Mouse (Mus musculus): ENCODE measurements around the gene Krt28. TPM values are rescaled to one million over a fixed set of nuclear protein-coding genes. Genes with fewer than 3 reads are reported as not detected.

The Krt28 gene
- polyA plus RNA-seq (2012; ENCODE audit: insufficient read depth, low replicate concordance) = not detected in 2 replicates

GRCm38 (mm10) chr11:99374803-99375202, at the start of gene Krt28:
Krt28 (minus strand) TSS chr11:99374903.
- no peaks in the 10 kb centered on the region for H3K4me1 ChIP-seq
- TF ChIP-seq FLI1 (IDR thresholded peaks at IDR 0.05; ENCODE audit: low read length) (no peak), GATA1 (IDR thresholded peaks at IDR 0.05; ENCODE audit: borderline replicate concordance, low read length) (no peak)
- H3K27me3 ChIP-seq (replicated peaks) = peaks cover 2% of the 10 kb centered on the region
- no peak within 1 kb of the TSS for H3K4me3 ChIP-seq (replicated peaks)
- H3K9me3 ChIP-seq = peaks cover 4% of the 10 kb centered on the region; the same call in 1 of the 2 replicates
- H3K36me3 ChIP-seq (replicated peaks; ENCODE audit: low read length) = no peaks in the 10 kb centered on the region

GRCm38 (mm10) chr11:99422159-99422558, 47.5 kb upstream of the Krt28 start, which contains the start of gene Krt12:
Krt12 (minus strand) TSS chr11:99422259.
- no peaks in the 10 kb centered on the region for H3K36me3 ChIP-seq (replicated peaks; ENCODE audit: low read length)
- H3K4me1 ChIP-seq = 0 out of 2 replicates have a peak, but pooled peaks cover 3% of the 10 kb centered on the region
- TF ChIP-seq GATA1 (IDR thresholded peaks at IDR 0.05; ENCODE audit: borderline replicate concordance, low read length) (no peak), FLI1 (IDR thresholded peaks at IDR 0.05; ENCODE audit: low read length) (no peak)
- H3K27me3 ChIP-seq (replicated peaks) = peaks cover 4% of the 10 kb centered on the region
- no peaks in the 10 kb centered on the region for H3K9me3 ChIP-seq
- no peak within 1 kb of the TSS for H3K4me3 ChIP-seq (replicated peaks)

DNA sequence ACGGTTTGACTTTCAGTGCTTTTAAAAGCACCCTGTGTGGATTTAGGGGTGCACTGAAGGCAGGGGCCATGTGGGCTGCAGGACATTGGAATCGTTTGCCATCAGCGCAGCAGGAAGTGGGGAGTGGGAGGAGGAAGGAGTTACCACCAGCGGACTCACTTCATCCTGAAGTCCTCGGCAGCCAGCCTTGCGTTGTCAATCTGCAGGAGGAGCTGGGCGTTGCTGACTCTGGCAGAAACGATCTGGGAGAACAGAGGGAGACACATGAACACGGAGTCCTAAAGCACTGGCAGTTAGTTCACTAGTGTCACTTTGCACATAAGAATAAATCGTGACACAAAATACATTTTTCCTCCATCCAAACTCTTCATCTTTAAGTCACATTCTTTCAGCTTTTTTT, 45.9 kb upstream of the Krt28 start:
- Histone ChIP-seq H3K36me3 (replicated peaks; ENCODE audit: low read length) (no peaks in the 10 kb centered on the region), H3K9me3 (no peaks in the 10 kb centered on the region), H3K27me3 (replicated peaks) (peaks cover 4% of the 10 kb centered on the region), H3K4me3 (replicated peaks) (no peak overlapping the region), H3K4me1 (0 out of 2 replicates have a peak, but pooled peaks cover 3% of the 10 kb centered on the region)
- no peak for TF ChIP-seq GATA1 (IDR thresholded peaks at IDR 0.05; ENCODE audit: borderline replicate concordance, low read length)
- no peak for TF ChIP-seq FLI1 (IDR thresholded peaks at IDR 0.05; ENCODE audit: low read length)

DNA sequence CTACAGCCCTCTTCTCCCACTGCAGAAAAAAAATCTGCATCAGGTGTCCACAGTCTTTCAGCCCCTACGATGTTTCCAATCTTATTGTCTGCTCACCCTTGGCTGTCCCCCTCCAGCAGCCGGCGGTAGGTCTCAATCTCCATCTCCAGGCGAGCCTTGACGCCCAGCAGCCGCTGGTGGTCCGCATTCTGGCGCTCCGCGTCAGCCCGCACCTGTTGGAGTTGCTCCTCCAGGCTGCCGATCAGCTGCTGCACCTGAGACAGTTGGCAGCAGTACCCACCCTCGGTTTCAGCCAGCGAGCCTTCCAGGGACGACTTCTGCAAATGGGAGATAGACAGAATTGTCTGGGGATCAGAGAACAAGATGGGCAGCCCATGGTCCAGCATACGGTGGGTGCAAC, 43.1 kb upstream of the Krt28 start:
- TF ChIP-seq FLI1 (IDR thresholded peaks at IDR 0.05; ENCODE audit: low read length) = no peak
- TF ChIP-seq GATA1 (IDR thresholded peaks at IDR 0.05; ENCODE audit: borderline replicate concordance, low read length) = no peak
- Histone ChIP-seq H3K9me3 (no peaks in the 10 kb centered on the region), H3K4me1 (0 out of 2 replicates have a peak, but pooled peaks cover 3% of the 10 kb centered on the region), H3K36me3 (replicated peaks; ENCODE audit: low read length) (no peaks in the 10 kb centered on the region), H3K4me3 (replicated peaks) (no peak overlapping the region), H3K27me3 (replicated peaks) (peaks cover 4% of the 10 kb centered on the region)

- Histone ChIP-seq H3K36me3 (replicated peaks; ENCODE audit: low read length) (no peaks in the 10 kb centered on the region), H3K9me3 (no peaks in the 10 kb centered on the region), H3K4me3 (replicated peaks) (no peak overlapping the region), H3K27me3 (replicated peaks) (peaks cover under 1% of the 10 kb centered on the region), H3K4me1 (0 out of 2 replicates have a peak, but pooled peaks cover 3% of the 10 kb centered on the region)
- TF ChIP-seq FLI1 (IDR thresholded peaks at IDR 0.05; ENCODE audit: low read length) (no peak), GATA1 (IDR thresholded peaks at IDR 0.05; ENCODE audit: borderline replicate concordance, low read length) (no peak)
Measured at GRCm38 (mm10) chr11:99416902-99417301, 42.2 kb upstream of the Krt28 start.

GRCm38 (mm10) chr11:99414463-99415147, 39.9 kb upstream of the Krt28 start:
- Histone ChIP-seq H3K4me3 (replicated peaks) (no peak overlapping the region), H3K36me3 (replicated peaks; ENCODE audit: low read length) (no peaks in the 10 kb centered on the region), H3K4me1 (no peaks in the 10 kb centered on the region), H3K27me3 (replicated peaks) (no peaks in the 10 kb centered on the region), H3K9me3 (no peaks in the 10 kb centered on the region)
- TF ChIP-seq GATA1 (IDR thresholded peaks at IDR 0.05; ENCODE audit: borderline replicate concordance, low read length) (no peak), FLI1 (IDR thresholded peaks at IDR 0.05; ENCODE audit: low read length) (no peak)

DNA sequence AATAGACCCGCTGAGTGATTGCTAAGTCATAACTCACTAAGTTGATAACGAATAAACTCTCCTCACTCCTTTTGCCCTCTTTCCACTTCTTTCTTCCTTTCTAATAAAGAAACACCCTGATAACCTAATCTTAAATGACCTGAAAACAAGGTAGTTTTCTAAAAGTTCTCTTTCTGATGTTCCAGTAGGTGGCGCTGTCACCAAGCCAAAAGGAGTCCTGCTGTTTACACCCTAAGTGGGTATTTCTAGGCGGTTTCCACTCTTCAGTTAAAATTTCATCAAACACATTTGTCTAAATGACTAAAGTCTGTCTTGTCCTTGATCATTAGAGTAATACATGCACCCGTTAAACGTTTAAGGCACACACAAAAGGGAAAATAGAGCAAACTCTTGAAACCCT, 38.5 kb upstream of the Krt28 start:
- TF ChIP-seq FLI1 (IDR thresholded peaks at IDR 0.05; ENCODE audit: low read length) (no peak), GATA1 (IDR thresholded peaks at IDR 0.05; ENCODE audit: borderline replicate concordance, low read length) (no peak)
- no peaks in the 10 kb centered on the region for H3K27me3 ChIP-seq (replicated peaks)

DNA sequence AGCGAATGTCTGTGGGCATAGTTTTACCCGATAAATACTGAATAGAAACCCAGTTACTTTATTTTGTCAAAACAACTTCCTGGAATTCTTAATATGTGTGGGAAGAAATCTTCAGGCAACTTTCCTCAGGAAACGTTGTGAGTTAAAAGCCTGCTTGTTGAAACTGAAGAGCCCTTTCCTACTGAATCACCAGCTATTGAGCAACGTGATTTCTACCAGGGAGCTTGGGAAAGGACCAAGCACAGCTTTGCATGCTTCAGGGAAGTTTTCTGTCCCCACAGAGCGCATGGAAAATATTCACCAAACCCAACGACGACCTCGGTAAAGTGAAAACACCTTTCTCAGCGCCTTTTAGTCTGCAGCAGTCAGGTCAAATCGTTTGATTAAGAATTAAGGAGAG, 31.5 kb upstream of the Krt28 start:
- H3K4me3 ChIP-seq (replicated peaks) = no peak overlapping the region
- H3K27me3 ChIP-seq (replicated peaks) = no peaks in the 10 kb centered on the region
- no peaks in the 10 kb centered on the region for H3K4me1 ChIP-seq
- H3K36me3 ChIP-seq (replicated peaks; ENCODE audit: low read length) = no peaks in the 10 kb centered on the region
- H3K9me3 ChIP-seq = no peaks in the 10 kb centered on the region
- TF ChIP-seq FLI1 (IDR thresholded peaks at IDR 0.05; ENCODE audit: low read length) (no peak), GATA1 (IDR thresholded peaks at IDR 0.05; ENCODE audit: borderline replicate concordance, low read length) (no peak)

More for the DNA sequence above, 38.5 kb upstream of the Krt28 start:
- Histone ChIP-seq H3K36me3 (replicated peaks; ENCODE audit: low read length) (no peaks in the 10 kb centered on the region), H3K4me1 (no peaks in the 10 kb centered on the region), H3K9me3 (no peaks in the 10 kb centered on the region), H3K4me3 (replicated peaks) (no peak overlapping the region)

DNA sequence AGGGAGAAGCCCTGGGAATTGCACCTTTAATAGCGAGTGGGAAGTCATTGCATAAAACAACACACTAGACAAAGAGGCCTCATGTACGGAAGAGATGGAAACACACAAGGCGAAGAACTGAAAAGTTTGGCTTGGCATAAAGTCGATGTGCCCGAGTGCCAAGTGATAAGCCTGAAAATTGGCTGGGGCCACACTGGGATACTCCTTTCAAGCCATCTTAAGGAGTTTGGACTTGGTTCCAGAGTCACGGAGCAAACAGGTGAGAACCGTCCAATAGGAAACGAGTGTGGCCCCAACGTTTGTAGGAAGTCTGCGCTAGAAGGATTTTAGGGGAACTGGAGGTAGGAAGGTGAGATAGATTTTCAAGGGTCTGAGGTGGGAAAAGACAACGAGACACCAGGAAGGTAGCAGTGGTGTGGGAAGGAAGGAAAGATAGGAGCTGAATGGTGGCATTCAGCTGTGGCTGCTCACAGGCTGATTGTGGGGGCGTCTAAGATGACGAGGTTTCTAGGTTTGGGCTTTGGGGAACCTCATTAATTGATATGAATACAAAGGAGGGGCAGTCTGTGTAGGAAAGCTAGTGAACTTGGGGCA, 25.4 kb upstream of the Krt28 start:
- H3K27me3 ChIP-seq (replicated peaks) = peaks cover 4% of the 10 kb centered on the region
- no peaks in the 10 kb centered on the region for H3K4me1 ChIP-seq
- no peak overlapping the region for H3K4me3 ChIP-seq (replicated peaks)
- no peaks in the 10 kb centered on the region for H3K9me3 ChIP-seq
- TF ChIP-seq FLI1 (IDR thresholded peaks at IDR 0.05; ENCODE audit: low read length) (no peak), GATA1 (IDR thresholded peaks at IDR 0.05; ENCODE audit: borderline replicate concordance, low read length) (no peak)
- H3K36me3 ChIP-seq (replicated peaks; ENCODE audit: low read length) = no peaks in the 10 kb centered on the region

GRCm38 (mm10) chr11:99398832-99399231, 24.1 kb upstream of the Krt28 start:
- no peaks in the 10 kb centered on the region for H3K36me3 ChIP-seq (replicated peaks; ENCODE audit: low read length)
- no peaks in the 10 kb centered on the region for H3K9me3 ChIP-seq
- no peak overlapping the region for H3K4me3 ChIP-seq (replicated peaks)
- no peaks in the 10 kb centered on the region for H3K4me1 ChIP-seq
- peaks cover 7% of the 10 kb centered on the region for H3K27me3 ChIP-seq (replicated peaks)
- TF ChIP-seq GATA1 (IDR thresholded peaks at IDR 0.05; ENCODE audit: borderline replicate concordance, low read length) (no peak), FLI1 (IDR thresholded peaks at IDR 0.05; ENCODE audit: low read length) (no peak)
